Mouse (Mus musculus): ENCODE data around the gene Tmem254c.
"Not testable (repeated sequence)": the region's sequence is repeated elsewhere in the genome, so short reads cannot be mapped to it uniquely, and the experiment has no call there.

Tmem254c gene

GRCm38 (mm10) chr14:26067325-26067633, at the start of gene Tmem254c:
Tmem254c (minus strand) TSS chr14:26067355.
- CTCF ChIA-PET, POLR2A ChIA-PET: not testable (repeated sequence)

GRCm38 (mm10) chr14:26097622-26098021, 30.5 kb upstream of the Tmem254c start:
- POLR2A ChIA-PET, CTCF ChIA-PET: not testable (repeated sequence)

- CTCF ChIA-PET, POLR2A ChIA-PET: not testable (repeated sequence)
These were observed 14.8 kb upstream of the Tmem254c start, which contains the start of gene Cphx3 for GRCm38 (mm10) chr14:26081997-26082396. Cphx3 (plus strand) TSS chr14:26082297.

- CTCF ChIA-PET, POLR2A ChIA-PET: not testable (repeated sequence)
These were observed 14.1 kb upstream of the Tmem254c start, which contains the start of gene Cphx2 for GRCm38 (mm10) chr14:26081216-26081615. Cphx2 (plus strand) TSS chr14:26081516.

GRCm38 (mm10) chr14:26076620-26077390, 9.7 kb upstream of the Tmem254c start:
- POLR2A ChIA-PET, CTCF ChIA-PET: not testable (repeated sequence)

GRCm38 (mm10) chr14:26066574-26067324, 406 bp downstream of the Tmem254c start:
- CTCF ChIA-PET: not testable (repeated sequence)

GRCm38 (mm10) chr14:26059362-26059761, 7.8 kb downstream of the Tmem254c start:
- POLR2A ChIA-PET, CTCF ChIA-PET: not testable (repeated sequence)

More at GRCm38 (mm10) chr14:26066574-26067324, 406 bp downstream of the Tmem254c start:
- POLR2A ChIA-PET: not testable (repeated sequence)

- CTCF ChIA-PET, POLR2A ChIA-PET: not testable (repeated sequence)
These were observed 9.0 kb downstream of the Tmem254c start for GRCm38 (mm10) chr14:26058184-26058583.

GRCm38 (mm10) chr14:26048767-26049166, 18.4 kb downstream of the Tmem254c start:
- CTCF ChIA-PET, POLR2A ChIA-PET: not testable (repeated sequence)

GRCm38 (mm10) chr14:26047026-26047425, 20.1 kb downstream of the Tmem254c start:
- CTCF ChIA-PET, POLR2A ChIA-PET: not testable (repeated sequence)

GRCm38 (mm10) chr14:26045007-26045406, 22.1 kb downstream of the Tmem254c start:
- CTCF ChIA-PET, POLR2A ChIA-PET: not testable (repeated sequence)

GRCm38 (mm10) chr14:26042611-26043010, 24.5 kb downstream of the Tmem254c start, which contains the start of gene Gm9780:
Gm9780 (minus strand) TSS chr14:26042711.
- POLR2A ChIA-PET, CTCF ChIA-PET: not testable (repeated sequence)

GRCm38 (mm10) chr14:26035439-26035838, 31.7 kb downstream of the Tmem254c start:
- POLR2A ChIA-PET, CTCF ChIA-PET: not testable (repeated sequence)

GRCm38 (mm10) chr14:26034364-26034763, 32.8 kb downstream of the Tmem254c start:
- CTCF ChIA-PET, POLR2A ChIA-PET: not testable (repeated sequence)

- POLR2A ChIA-PET, CTCF ChIA-PET: not testable (repeated sequence)
These were observed 41.5 kb downstream of the Tmem254c start for GRCm38 (mm10) chr14:26025653-26026052.

- POLR2A ChIA-PET: not testable (repeated sequence)
These were observed 44.3 kb downstream of the Tmem254c start for GRCm38 (mm10) chr14:26022831-26023230.

GRCm38 (mm10) chr14:26021555-26021954, 45.6 kb downstream of the Tmem254c start:
- POLR2A ChIA-PET, CTCF ChIA-PET: not testable (repeated sequence)

More at GRCm38 (mm10) chr14:26022831-26023230, 44.3 kb downstream of the Tmem254c start:
- CTCF ChIA-PET: not testable (repeated sequence)

- POLR2A ChIA-PET, CTCF ChIA-PET: not testable (repeated sequence)
These were observed 50.7 kb downstream of the Tmem254c start for GRCm38 (mm10) chr14:26016414-26016813.

Data from embryonic stem cell, embryonic (primary cell).